Mouse (Mus musculus) bone marrow, adult 2 months (tissue): ENCODE measurements around the gene Dnaja1.

Experiments used
- CTCF ChIP-seq: fragments of 200-500 bp; IDR thresholded peaks from 2 replicates; pipeline ENCODE4 v1.5.1; 2011; ENCODE audit warnings: low read length, control low read depth; ENCODE audit not compliant: control insufficient read depth, insufficient read depth
- POLR2A ChIP-seq: fragments of 200-500 bp; IDR thresholded peaks from 2 replicates; pipeline ENCODE4 v1.6.1; 2011; ENCODE audit warnings: low read depth, mild to moderate bottlenecking, control low read depth, low read length, borderline replicate concordance; ENCODE audit not compliant: control insufficient read depth

- TF ChIP-seq CTCF (no peak), POLR2A (no peak)
Observed at GRCm38 (mm10) chr4:40725554-40725953, 3.6 kb downstream of the Dnaja1 start.
